Mouse (Mus musculus) limb, embryonic 12.5 days (tissue): Measurements from ENCODE around the gene Anapc2. TPM values are rescaled to one million over a fixed set of nuclear protein-coding genes. Genes with fewer than 3 reads are reported as not detected.

Source experiments
- ATAC-seq: fragments of 200-750 bp; cut with Nextera tagmentation; 2 replicates; pipeline ENCODE4 v1.8.0; 2017; ENCODE audit warnings: low read depth, moderate TSS enrichment; ENCODE audit not compliant: insufficient number of reproducible peaks, insufficient read depth, low FRiP score, low TSS enrichment
- H3K27ac ChIP-seq: fragments of 300-500 bp; sonication (generic); 2 replicates; pipeline ENCODE4 v1.5.1; 2016; ENCODE audit warnings: mild to moderate bottlenecking, moderate library complexity
- H3K27me3 ChIP-seq: fragments of 300-500 bp; sonication (generic); 2 replicates; pipeline ENCODE4 v1.6.1; 2016; ENCODE audit warnings: mild to moderate bottlenecking, moderate library complexity
- H3K36me3 ChIP-seq: fragments of 300-500 bp; sonication (generic); 2 replicates; pipeline ENCODE4 v1.6.1; 2016; ENCODE audit warnings: mild to moderate bottlenecking, moderate library complexity
- H3K4me1 ChIP-seq: fragments of 300-500 bp; sonication (generic); replicated peaks from 2 replicates; pipeline ENCODE4 v1.6.1; 2016
- H3K4me2 ChIP-seq: fragments of 300-500 bp; sonication (generic); 2 replicates; pipeline ENCODE4 v1.6.1; 2016; ENCODE audit warnings: mild to moderate bottlenecking, moderate library complexity
- H3K4me3 ChIP-seq: fragments of 300-500 bp; sonication (generic); replicated peaks from 2 replicates; pipeline ENCODE4 v1.5.1; 2016; ENCODE audit warnings: mild to moderate bottlenecking
- H3K9ac ChIP-seq: fragments of 300-500 bp; sonication (generic); replicated peaks from 2 replicates; pipeline ENCODE4 v1.6.1; 2016; ENCODE audit warnings: mild to moderate bottlenecking, moderate library complexity
- H3K9me3 ChIP-seq: fragments of 300-500 bp; sonication (generic); 2 replicates; pipeline ENCODE4 v1.6.1; 2016; ENCODE audit warnings: mild to moderate bottlenecking, moderate library complexity
- WGBS: fragments of 180-500 bp; shearing (Covaris S2); methylation state at CpG from one replicate; pipeline ENCODE4 v1.1.7; 2016; 5-methylcytosine and 5-hydroxymethylcytosine counted together
- polyA plus RNA-seq: library from polyadenylated mRNA; unstranded; fragments of >200 nt; fragmentation: Nextera tagmentation; extraction: Ambion mirVana; gene quantifications from 2 replicates; pipeline ENCODE4 v1.2.1, GENCODE M21; 2016

The Anapc2 gene
- polyA plus RNA-seq, 1 experiment from 2014 or later = 141 TPM

DNA sequence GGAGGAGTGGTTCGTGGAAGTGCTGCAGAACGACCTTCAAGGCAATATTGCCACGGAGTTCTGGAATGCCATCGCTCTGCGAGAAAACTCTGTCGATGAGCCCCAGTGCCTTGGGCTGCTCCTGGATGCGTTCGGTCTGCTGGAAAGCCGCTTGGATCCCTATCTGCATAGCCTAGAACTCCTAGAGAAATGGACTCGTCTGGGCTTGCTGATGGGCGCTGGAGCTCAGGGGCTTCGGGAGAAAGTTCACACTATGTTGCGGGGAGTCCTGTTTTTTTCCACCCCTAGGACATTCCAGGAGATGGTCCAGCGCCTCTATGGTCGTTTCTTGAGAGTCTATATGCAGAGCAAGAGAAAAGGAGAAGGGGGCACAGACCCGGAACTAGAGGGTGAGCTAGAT lies 732 bp downstream of the Anapc2 start:
- 38% methylated on average over 16 of the region's 16 CpGs for WGBS
- Histone ChIP-seq H3K27ac (no peak overlapping the region), H3K4me1 (peaks cover 23% of the 10 kb centered on the region)

DNA sequence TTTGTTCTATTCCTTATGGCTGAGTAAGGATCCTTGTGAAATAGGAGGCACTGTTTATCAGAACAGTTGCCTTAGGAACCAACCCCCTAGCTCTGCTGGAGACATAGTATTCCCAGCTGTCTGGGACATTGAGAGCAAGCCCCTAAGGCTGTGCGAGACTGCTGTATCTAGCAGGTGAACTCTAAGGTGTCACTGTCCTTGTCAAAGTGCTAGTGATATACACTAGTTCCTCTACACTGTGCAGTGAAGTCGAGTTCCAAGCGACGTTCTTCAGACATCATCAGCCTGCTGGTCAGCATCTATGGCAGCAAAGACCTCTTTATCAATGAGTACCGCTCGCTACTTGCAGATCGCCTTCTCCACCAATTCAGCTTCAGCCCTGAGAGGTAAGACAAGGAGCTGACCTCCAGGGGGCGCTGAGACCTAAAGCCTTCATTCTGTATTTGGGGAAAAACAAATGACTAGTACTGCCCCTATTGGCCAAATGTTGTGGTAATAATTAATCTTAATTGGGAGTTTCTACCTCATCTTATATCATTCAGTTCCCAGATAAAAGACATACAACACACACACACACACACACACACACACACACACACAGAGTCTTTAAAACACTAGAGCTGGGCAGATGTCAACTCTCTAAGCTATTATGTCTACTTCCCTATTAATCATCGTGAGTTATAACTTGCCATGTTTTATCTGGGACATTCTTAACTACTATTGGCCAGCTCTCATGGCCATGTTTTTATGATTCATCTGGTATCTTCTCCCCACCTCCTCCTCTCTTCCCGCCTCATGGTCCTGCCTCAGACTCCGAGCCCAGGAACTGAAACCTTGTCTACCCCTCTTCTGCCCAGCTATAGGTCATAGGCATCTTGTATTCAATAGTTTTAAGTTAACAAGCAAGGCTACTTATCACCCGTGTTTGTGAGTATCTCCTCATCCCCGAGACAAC lies 6.9 kb downstream of the Anapc2 start:
- H3K36me3 ChIP-seq = peaks cover 98% of the 10 kb centered on the region
- WGBS = 66% methylated on average over 13 of the region's 13 CpGs
- ATAC-seq = no peak

More for the DNA sequence above, 732 bp downstream of the Anapc2 start:
- H3K9ac ChIP-seq = peak overlapping the region; percentile 76
- peak overlapping the region; percentile 68 for H3K4me3 ChIP-seq
- H3K27me3 ChIP-seq = no peaks in the 10 kb centered on the region
- ATAC-seq = no peak
- H3K9me3 ChIP-seq = no peaks in the 10 kb centered on the region
- H3K36me3 ChIP-seq = peaks cover 77% of the 10 kb centered on the region
- H3K4me2 ChIP-seq = peak overlapping the region; percentile 96

DNA sequence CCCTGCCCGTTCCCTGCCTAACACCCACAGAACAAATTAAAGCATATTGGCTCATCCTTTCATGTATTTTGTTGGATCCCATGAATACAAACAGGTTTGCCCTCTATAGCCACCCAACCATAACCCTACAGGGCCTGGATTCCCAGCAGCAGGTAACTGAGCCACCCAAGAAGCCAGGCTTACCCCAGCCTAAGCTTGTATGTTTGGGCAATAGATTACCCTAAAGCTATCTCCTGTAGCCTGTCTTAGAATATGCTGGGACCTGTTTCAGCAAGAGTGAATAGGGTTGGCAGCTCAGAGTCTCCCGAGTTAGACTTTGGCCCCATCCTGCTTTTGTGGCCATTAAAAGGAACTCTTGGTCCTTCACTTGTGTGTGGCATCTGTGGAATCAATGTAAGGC lies 13.3 kb downstream of the Anapc2 start:
- WGBS = 89% methylated on average over 2 of the region's 2 CpGs
- H3K27ac ChIP-seq = no peak overlapping the region

More for the DNA sequence above, 6.9 kb downstream of the Anapc2 start:
- H3K9me3 ChIP-seq = no peaks in the 10 kb centered on the region
- H3K27me3 ChIP-seq = no peaks in the 10 kb centered on the region
- H3K27ac ChIP-seq = no peak overlapping the region
- no peak overlapping the region for H3K4me3 ChIP-seq
- no peaks in the 10 kb centered on the region for H3K4me1 ChIP-seq
- no peak overlapping the region for H3K9ac ChIP-seq
- no peak overlapping the region for H3K4me2 ChIP-seq

DNA sequence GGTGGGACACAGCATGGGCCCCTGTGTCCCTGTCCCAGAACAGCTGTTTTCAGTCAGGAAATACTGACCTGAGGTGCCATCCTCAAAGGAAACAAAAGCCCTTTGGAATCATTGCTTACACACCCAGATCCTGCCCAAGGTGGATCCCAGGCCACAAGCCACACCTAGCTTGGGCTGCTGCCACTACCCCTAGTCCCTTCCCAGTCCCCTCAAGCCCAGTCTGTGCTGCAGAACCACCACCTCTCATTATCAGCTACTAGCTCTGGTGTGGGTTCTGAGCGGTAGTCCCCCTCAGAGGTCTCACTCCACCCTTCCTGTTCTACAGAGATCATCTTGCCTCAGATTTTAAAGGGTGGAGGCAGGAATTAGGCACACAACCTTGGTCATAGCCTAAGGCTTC lies 14.0 kb downstream of the Anapc2 start:
- peaks cover 52% of the 10 kb centered on the region for H3K27me3 ChIP-seq
- H3K4me3 ChIP-seq = no peak overlapping the region
- H3K4me1 ChIP-seq = peaks cover 11% of the 10 kb centered on the region; the same call in 1 of the 2 replicates
- no peak overlapping the region for H3K9ac ChIP-seq
- H3K4me2 ChIP-seq = no peak overlapping the region
- H3K9me3 ChIP-seq = no peaks in the 10 kb centered on the region
- H3K27ac ChIP-seq = no peak overlapping the region
- no peak for ATAC-seq
- H3K36me3 ChIP-seq = peaks cover 49% of the 10 kb centered on the region
- WGBS = 75% methylated on average over 1 of the region's 1 CpGs

More for the DNA sequence above, 13.3 kb downstream of the Anapc2 start:
- Histone ChIP-seq H3K4me2 (no peak overlapping the region), H3K4me1 (peaks cover 8% of the 10 kb centered on the region; the same call in 1 of the 2 replicates), H3K27me3 (peaks cover 44% of the 10 kb centered on the region), H3K9me3 (no peaks in the 10 kb centered on the region), H3K4me3 (no peak overlapping the region), H3K36me3 (peaks cover 57% of the 10 kb centered on the region), H3K9ac (no peak overlapping the region)
- no peak for ATAC-seq

DNA sequence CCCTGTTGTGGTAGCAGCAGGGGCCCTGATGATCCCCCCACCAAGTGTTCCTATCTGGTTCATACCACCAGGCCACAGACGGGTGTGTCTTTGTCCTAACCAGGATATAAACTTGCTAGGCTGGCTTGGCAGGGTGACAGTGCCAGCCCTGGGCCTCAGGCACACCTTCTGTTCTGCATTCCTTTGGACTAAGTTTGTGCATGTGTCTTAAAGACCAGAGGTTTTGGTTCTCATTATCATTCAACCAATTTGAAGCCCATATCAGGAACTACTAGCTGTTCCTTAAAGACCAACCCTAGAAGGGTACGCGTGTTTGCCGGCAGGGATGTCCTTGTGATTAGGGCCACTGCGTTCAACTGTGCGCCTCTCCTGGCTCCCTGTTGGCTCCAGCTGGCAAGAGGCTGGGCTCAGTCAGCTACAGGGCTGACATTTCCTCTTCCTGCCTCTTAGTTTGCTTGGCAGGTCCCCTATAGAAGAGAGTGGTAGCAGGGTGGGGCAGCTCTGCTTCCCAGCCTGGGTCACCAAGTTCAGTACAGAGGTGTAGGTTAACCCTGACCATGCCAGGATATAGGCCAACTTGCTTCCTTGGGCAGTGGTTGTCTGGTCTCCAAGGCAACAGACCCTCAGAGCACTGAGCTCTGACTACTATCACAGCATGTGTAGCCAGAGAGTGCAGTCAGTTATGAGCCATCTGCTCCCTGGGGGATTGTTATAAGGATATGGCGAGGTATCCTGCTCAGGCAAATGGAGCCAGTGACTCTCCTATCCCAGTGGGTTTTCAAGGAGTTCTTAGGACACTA lies 14.8 kb downstream of the Anapc2 start:
- H3K27ac ChIP-seq = no peak overlapping the region
- no peak overlapping the region for H3K9ac ChIP-seq
- no peak overlapping the region for H3K4me2 ChIP-seq
- WGBS = 60% methylated on average over 7 of the region's 7 CpGs
- H3K4me1 ChIP-seq = peaks cover 11% of the 10 kb centered on the region; the same call in 1 of the 2 replicates
- ATAC-seq = no peak
- peaks cover 44% of the 10 kb centered on the region for H3K36me3 ChIP-seq
- H3K9me3 ChIP-seq = no peaks in the 10 kb centered on the region
- H3K4me3 ChIP-seq = no peak overlapping the region
- peaks cover 59% of the 10 kb centered on the region for H3K27me3 ChIP-seq

DNA sequence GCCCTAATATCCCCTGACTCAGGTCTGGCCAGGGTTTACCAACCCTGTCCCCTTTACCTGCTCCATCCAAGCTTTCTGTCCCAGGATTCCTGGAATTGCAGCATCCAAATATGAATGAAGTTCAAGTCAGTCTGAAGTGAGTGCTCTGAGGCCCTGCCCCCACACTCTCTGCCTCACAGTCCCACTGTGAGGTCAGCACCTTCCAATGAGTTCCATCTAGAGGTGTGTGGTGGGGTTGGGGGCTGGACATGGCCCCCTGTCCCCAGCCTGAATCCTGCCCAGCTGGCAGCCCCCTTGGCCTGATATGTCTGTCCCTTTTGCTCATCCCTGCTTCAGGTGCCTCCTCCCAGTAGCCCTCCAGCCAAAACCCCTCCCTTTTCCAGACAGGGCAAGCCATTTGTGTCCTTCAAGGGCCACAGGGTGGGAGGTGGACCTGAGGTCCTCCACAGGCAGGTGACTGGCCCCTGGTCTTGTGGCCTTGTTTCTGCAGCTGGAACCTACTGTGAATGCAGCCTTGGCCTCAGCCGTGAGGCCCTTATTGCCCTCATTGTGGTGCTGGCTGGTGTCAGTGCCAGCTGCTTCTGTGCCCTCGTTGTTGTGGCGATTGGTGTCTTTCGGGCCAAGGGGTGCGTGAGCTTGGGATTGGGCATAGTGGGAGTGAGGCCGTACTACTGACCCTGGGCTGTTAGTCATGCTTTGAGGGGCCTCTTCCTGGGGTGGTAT lies 15.8 kb downstream of the Anapc2 start, which contains the start of gene Tmem210:
Tmem210 (plus strand) TSS at position 219 of the 723 bp plus-strand sequence.
- WGBS = 82% methylated on average over 6 of the region's 6 CpGs
- ATAC-seq = no peak
- H3K9me3 ChIP-seq = no peaks in the 10 kb centered on the region
- no peak within 1 kb of the TSS for H3K9ac ChIP-seq
- H3K4me3 ChIP-seq = no peak within 1 kb of the TSS
- no peak within 1 kb of the TSS for H3K4me2 ChIP-seq
- H3K36me3 ChIP-seq = peaks cover 34% of the 10 kb centered on the region
- peaks cover 17% of the 10 kb centered on the region; the same call in 1 of the 2 replicates for H3K4me1 ChIP-seq
- no peak within 1 kb of the TSS for H3K27ac ChIP-seq
- peaks cover 70% of the 10 kb centered on the region for H3K27me3 ChIP-seq

DNA sequence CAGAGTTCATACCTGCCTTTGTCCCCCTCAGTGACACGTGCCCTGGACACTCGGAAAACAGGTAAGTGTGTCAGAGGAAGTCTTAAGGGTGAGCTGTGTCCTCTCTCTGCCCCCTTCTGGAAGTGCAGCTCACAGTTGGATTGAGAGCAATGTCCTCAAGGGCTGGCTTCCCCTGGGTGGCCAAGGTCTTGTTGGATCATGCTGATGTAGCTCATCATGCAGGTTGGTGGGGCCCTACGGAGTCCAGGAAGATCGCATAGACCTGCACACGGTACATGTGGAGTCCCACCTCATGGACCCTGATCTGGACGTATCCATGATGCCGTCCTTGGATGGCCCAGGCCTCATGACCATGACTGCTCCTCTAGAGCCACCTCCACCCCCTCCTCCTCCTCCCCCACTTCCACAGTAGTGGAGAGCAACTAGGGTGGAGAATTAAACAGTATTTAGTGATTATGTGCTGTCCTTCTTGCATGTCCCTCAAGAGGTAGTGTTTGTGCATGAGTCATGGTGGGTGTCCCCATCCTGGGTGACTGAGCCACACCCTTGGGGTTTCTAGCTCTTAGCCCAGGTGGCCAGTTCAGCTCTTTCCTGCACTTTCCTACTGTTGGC lies 16.6 kb downstream of the Anapc2 start:
- no peak overlapping the region for H3K27ac ChIP-seq
- WGBS = 76% methylated on average over 7 of the region's 7 CpGs
- no peak overlapping the region for H3K4me2 ChIP-seq
- no peaks in the 10 kb centered on the region for H3K9me3 ChIP-seq
- ATAC-seq = no peak
- peaks cover 17% of the 10 kb centered on the region; the same call in 1 of the 2 replicates for H3K4me1 ChIP-seq
- no peak overlapping the region for H3K9ac ChIP-seq
- peaks cover 77% of the 10 kb centered on the region for H3K27me3 ChIP-seq
- H3K36me3 ChIP-seq = peaks cover 26% of the 10 kb centered on the region
- no peak overlapping the region for H3K4me3 ChIP-seq

DNA sequence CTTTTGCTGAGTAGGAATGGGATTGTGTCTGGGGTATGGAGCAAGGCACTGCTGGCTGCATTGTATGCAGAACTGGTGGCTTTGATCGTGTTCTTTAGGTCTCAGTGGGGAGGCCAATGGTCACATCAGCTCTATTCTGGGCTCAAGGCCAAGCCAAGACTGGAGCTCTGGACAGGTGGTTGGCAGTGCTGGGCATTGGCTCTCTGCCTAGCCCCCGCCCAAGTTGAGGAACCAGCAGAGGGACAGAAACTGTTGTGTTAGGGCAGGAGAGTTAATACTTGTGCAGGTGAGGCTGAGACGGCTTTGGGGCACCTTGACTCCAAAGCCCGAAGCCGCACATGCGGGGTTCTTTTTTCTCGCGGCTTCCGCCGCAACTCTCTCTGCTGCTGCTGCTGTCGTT lies 17.4 kb downstream of the Anapc2 start, which contains the start of gene Lrrc26:
Lrrc26 (plus strand) TSS at position 265 of the 400 bp plus-strand sequence.
- Histone ChIP-seq H3K9me3 (no peaks in the 10 kb centered on the region), H3K4me3 (peak within 1 kb of the TSS; percentile 31), H3K27ac (no peak within 1 kb of the TSS), H3K36me3 (peaks cover 18% of the 10 kb centered on the region), H3K9ac (no peak within 1 kb of the TSS), H3K27me3 (peaks cover 85% of the 10 kb centered on the region), H3K4me1 (peaks cover 17% of the 10 kb centered on the region; the same call in 1 of the 2 replicates), H3K4me2 (peak within 1 kb of the TSS; percentile 27)
- WGBS = 9% methylated on average over 11 of the region's 11 CpGs
- ATAC-seq = no peak

DNA sequence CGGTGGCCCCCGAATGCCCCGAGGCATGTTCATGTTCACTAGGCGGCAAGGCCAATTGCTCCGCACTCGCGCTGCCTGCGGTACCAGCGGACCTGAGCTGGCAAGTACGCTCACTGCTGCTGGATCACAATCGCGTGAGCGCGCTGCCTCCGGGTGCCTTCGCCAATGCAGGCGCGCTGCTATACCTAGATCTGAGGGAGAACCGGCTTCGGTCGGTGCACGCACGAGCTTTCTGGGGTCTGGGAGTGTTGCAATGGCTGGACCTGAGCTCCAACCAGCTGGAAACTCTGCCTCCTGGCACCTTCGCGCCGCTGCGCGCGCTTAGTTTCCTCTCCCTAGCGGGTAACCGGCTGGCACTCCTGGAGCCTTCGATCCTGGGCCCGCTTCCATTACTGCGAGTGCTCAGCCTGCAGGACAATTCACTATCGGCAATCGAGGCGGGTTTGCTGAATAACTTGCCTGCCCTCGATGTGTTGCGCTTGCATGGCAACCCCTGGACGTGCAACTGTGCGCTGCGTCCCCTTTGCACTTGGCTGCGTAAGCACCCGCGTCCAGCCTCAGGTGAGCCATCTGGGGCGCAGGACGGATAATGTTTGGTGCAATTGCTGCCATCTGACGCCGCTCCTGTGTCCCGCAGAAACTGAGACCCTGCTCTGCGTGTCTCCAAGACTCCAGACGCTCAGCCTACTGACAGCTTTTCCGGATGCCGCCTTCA lies 18.0 kb downstream of the Anapc2 start:
- WGBS = 2% methylated on average over 54 of the region's 54 CpGs
- Histone ChIP-seq H3K9ac (no peak overlapping the region), H3K36me3 (peaks cover 12% of the 10 kb centered on the region), H3K27me3 (peaks cover 91% of the 10 kb centered on the region), H3K4me2 (peak overlapping the region; percentile 27), H3K4me3 (peak overlapping the region; percentile 31), H3K4me1 (peaks cover 17% of the 10 kb centered on the region; the same call in 1 of the 2 replicates), H3K9me3 (no peaks in the 10 kb centered on the region), H3K27ac (no peak overlapping the region)
- no peak for ATAC-seq

DNA sequence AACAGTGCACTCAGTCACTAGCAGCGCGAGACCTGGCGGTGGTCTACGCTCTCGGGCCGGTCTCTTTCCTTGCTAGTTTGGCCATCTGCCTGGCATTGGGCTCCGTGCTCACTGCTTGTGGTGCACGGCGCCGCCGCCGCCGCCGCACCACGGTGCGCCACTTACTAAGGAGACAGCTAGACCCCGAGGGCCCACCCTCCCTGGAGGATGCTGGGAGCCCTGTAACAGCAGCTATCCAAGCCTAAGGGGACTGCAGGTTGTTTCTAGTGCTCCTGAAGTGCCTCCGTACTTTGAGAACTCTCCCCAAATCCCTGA lies 18.5 kb downstream of the Anapc2 start:
- Histone ChIP-seq H3K27me3 (peaks cover 97% of the 10 kb centered on the region), H3K4me2 (peak overlapping the region; percentile 27), H3K9ac (no peak overlapping the region), H3K27ac (no peak overlapping the region), H3K4me1 (peaks cover 17% of the 10 kb centered on the region; the same call in 1 of the 2 replicates), H3K4me3 (peak overlapping the region; percentile 31), H3K36me3 (peaks cover 7% of the 10 kb centered on the region), H3K9me3 (no peaks in the 10 kb centered on the region)
- 1% methylated on average over 18 of the region's 18 CpGs for WGBS
- no peak for ATAC-seq
